Mouse (Mus musculus) bone marrow, adult 2 months (tissue): Measurements from ENCODE around the gene Clcn2. TPM values are rescaled to one million over a fixed set of nuclear protein-coding genes. Genes with fewer than 3 reads are reported as not detected.

Experiments used
- H3K27ac ChIP-seq: fragments of 200-500 bp; 2 replicates; pipeline ENCODE4 v1.5.1; 2012; ENCODE audit warnings: low read depth, mild to moderate bottlenecking, control low read depth, inconsistent platforms, low read length; ENCODE audit not compliant: control insufficient read depth, poor library complexity, insufficient read depth
- H3K4me1 ChIP-seq: fragments of 200-500 bp; 2 replicates; pipeline ENCODE4 v1.6.1; 2011; ENCODE audit warnings: low read length; ENCODE audit not compliant: control insufficient read depth, insufficient read depth
- H3K4me3 ChIP-seq: fragments of 200-500 bp; replicated peaks from 2 replicates; pipeline ENCODE3; 2011; ENCODE audit warnings: mild to moderate bottlenecking, low read depth, low read length, control low read depth; ENCODE audit not compliant: control insufficient read depth
- CTCF ChIP-seq: fragments of 200-500 bp; IDR thresholded peaks from 2 replicates; pipeline ENCODE4 v1.5.1; 2011; ENCODE audit warnings: low read length, control low read depth; ENCODE audit not compliant: control insufficient read depth, insufficient read depth
- POLR2A ChIP-seq: fragments of 200-500 bp; IDR thresholded peaks from 2 replicates; pipeline ENCODE4 v1.6.1; 2011; ENCODE audit warnings: low read depth, mild to moderate bottlenecking, control low read depth, low read length, borderline replicate concordance; ENCODE audit not compliant: control insufficient read depth
- WGBS: fragments of 180-500 bp; shearing (Covaris S2); methylation state at CpG from one replicate; pipeline ENCODE4 v1.1.7; 2018; 5-methylcytosine and 5-hydroxymethylcytosine counted together
- polyA plus RNA-seq: library from polyadenylated mRNA; stranded (reverse); fragments of >200 nt; gene quantifications from 2 replicates; pipeline ENCODE4 v1.2.4, GENCODE M21; 2011; ENCODE audit warnings: low replicate concordance; ENCODE audit not compliant: missing spikeins, insufficient read depth, insufficient read length

Clcn2 gene
- polyA plus RNA-seq, 1 experiment = 23.1 TPM

DNA sequence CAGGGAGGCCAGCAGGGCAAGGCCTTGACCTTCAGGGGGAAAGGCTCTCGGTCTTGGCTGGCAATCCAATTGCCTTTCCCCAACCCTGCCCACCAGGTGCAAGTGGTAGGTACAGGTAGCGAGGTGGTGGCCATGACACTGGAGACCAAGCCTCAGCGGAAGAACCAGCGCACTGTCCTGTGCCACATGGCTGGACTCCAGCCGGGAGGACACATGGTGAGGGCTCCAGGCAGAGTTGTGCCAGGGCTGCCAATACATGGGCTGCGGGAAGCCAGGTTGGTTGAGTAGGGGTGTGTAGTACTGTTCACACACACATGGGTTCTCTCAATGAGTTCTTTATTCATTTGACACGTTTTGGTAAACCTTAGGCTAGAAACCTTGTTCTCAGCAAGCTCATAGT, 18.6 kb upstream of the Clcn2 start:
- Histone ChIP-seq H3K27ac (no peak overlapping the region), H3K4me3 (no peak overlapping the region), H3K4me1 (peaks cover 2% of the 10 kb centered on the region; the same call in 1 of the 2 replicates)
- no peak for TF ChIP-seq CTCF
- no peak for TF ChIP-seq POLR2A
- WGBS = 78% methylated on average over 7 of the region's 7 CpGs

DNA sequence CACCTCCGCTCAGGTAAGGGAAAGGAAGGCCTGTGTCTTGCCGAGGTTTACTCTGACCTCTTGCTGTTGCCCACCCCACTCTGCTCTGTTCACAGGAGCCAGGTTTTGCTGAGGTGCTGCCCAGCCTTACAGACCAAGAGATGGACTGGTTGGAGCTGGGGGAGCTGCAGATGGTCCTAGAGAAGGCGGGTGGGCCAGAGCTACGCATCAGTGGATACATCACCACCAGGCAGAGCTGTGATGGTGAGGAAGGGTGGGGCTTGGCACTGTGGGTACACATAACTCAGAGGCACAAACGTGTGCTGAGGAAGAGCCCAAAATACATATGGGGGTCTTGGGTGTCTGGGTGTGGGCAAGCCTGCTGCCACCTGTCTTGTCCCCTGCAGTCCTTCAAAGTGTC, 18.1 kb upstream of the Clcn2 start:
- TF ChIP-seq POLR2A (no peak), CTCF (no peak)
- peaks cover 2% of the 10 kb centered on the region; the same call in 1 of the 2 replicates for H3K4me1 ChIP-seq
- 60% methylated on average over 5 of the region's 5 CpGs for WGBS

DNA sequence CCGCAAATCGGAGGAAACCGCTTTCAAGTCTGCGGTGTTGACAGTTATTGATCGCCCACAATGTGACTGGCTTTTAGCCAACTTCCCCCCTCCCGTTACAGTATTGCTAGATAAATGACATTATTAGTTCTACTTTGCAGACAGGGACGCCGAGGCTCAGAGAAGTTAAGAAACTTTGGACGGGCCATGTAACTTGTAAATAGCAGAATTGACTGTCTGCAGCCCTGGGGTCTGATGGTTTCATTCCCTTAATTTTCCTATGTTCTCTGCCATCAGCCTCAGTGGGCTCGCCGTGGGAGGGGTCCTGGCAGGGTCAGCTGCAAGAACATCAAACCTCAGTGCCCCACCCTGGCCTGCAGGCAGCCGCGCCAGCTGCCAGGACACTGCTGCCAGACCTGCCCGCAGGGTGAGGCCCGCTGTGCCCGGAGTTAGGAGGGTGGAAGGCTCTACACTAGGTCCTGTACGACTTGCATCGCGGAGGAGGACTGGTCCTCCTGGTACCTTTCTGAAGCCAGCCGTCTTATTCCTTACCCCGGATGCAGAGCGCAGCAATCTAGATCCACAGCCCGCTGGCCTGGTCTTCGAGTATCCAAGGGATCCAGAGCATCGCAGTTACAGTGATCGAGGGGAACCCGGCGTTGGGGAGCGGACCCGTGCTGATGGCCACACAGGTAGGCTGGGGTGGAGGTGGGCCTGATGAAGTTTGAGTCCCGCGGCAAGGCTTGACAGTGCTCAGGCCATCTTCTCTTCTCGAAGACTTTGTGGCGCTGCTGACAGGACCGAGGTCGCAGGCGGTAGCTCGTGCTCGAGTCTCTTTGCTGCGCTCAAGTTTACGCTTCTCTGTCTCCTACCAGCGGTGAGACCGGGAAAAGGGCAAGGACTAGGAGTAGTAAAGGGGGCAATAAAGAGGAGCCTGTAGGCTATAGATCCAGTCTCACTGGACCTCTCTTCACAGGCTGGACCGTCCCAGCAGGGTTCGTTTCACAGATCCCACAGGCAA, 16.5 kb upstream of the Clcn2 start, which contains the start of gene Thpo:
Gene Thpo (minus strand): TSS at position 781 of the 1,000 bp plus-strand sequence.
- WGBS = 3% methylated on average over 45 of the region's 45 CpGs
- Histone ChIP-seq H3K4me1 (peaks cover 2% of the 10 kb centered on the region; the same call in 1 of the 2 replicates), H3K27ac (no peak within 1 kb of the TSS), H3K4me3 (no peak within 1 kb of the TSS)
- TF ChIP-seq CTCF = no peak
- TF ChIP-seq POLR2A = no peak

More for the DNA sequence above, 18.1 kb upstream of the Clcn2 start:
- Histone ChIP-seq H3K27ac (no peak overlapping the region), H3K4me3 (no peak overlapping the region)

DNA sequence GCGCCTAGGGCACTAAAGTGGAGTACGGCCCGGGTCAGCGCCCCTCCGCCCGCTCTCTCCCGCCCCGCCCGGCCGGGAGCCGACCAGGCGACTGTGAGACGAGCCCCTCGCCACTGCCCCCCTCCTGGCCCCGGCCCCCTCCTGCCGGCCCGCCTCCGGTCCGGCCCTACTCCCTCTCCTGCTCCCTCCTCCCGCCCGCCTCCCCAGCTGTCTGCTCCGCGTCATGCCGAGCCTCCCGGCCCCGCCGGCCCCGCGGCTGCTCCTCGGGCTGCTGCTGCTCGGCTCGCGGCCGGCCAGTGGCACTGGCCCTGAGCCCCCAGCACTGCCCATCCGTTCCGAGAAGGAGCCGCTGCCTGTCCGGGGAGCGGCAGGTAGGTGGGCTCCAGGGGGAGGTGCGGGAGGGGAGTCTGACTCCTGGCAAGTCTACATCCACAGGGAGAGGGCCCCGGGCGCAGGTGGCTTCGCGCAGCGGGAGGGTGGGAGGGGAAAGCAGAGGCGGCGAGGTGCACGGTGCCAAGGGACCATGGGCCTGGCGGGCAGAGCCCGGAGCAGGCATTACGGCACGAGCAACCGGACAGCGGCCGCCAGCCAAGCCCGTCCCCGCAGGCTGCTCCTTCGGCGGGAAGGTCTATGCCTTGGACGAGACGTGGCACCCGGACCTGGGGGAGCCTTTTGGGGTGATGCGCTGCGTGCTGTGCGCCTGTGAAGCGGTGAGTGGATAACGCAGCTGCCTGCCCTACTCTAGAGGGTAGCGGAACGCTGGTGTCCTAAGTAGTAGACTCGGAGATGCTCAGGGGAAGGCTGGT, 15.6 kb upstream of the Clcn2 start, which contains the start of gene Chrd:
Gene Chrd (plus strand): TSS at position 203 of the 806 bp plus-strand sequence.
- H3K27ac ChIP-seq = no peak within 1 kb of the TSS
- WGBS = 1% methylated on average over 68 of the region's 70 CpGs
- H3K4me1 ChIP-seq = peaks cover 2% of the 10 kb centered on the region; the same call in 1 of the 2 replicates
- TF ChIP-seq CTCF = no peak
- no peak for TF ChIP-seq POLR2A
- no peak within 1 kb of the TSS for H3K4me3 ChIP-seq

DNA sequence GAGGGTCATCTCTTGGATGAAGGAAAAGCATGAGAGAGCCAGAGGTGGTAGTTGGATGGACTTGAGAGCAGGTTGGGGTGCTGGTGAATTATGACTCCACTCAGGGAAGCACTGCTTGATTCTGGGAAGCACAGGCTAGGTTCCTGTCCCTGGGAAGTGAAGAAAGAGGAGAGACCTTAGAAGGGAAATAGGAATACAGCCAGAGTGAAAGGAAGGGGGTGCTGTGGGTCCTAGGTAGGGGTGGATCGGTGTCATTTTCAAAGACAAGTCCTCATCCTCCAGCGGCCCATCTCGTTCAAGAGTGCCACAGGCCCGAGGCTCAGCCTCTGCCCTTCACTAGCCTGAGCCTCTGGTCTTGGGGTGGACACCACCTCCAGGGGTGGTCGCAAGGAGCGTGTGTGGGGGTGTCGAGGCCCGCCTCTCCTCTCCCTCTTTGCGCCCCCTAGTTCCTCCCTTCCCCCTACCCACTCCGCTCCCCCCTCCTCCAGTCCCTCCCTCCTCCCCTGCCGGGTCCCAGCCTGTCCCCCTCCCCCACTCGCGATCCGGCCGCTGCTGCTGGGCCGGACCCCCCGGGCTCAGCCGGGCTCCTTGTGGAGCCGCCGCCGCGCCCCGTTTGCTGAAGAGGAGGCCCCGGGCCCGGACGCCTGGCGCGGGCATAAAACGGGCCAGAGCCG, 14.8 kb upstream of the Clcn2 start:
- Histone ChIP-seq H3K4me1 (peaks cover 2% of the 10 kb centered on the region; the same call in 1 of the 2 replicates), H3K4me3 (no peak overlapping the region), H3K27ac (no peak overlapping the region)
- TF ChIP-seq POLR2A (no peak), CTCF (no peak)
- 8% methylated on average over 28 of the region's 30 CpGs for WGBS

DNA sequence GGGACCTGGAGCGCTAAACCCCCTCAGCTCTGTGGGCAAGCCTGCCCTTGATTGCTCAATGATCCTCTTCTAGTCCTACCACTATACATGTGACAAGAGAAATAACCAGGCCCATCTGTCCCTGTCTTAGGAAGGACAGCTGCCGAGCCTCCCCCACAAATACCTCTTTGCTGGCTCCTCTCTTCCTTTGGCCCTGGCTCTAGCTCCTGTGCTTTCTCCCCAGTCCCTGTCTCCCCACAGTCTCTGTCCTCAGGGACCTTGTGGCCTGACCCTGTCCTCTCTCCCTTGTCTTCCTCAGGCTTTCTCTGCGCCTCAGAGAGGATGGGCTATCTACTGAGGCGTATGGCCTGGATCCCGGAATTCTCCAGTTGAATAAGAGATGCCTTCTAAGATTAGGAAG, 14.1 kb upstream of the Clcn2 start:
- TF ChIP-seq POLR2A = no peak
- TF ChIP-seq CTCF = no peak
- 56% methylated on average over 5 of the region's 5 CpGs for WGBS
- Histone ChIP-seq H3K4me3 (no peak overlapping the region), H3K27ac (no peak overlapping the region), H3K4me1 (peaks cover 2% of the 10 kb centered on the region; the same call in 1 of the 2 replicates)

DNA sequence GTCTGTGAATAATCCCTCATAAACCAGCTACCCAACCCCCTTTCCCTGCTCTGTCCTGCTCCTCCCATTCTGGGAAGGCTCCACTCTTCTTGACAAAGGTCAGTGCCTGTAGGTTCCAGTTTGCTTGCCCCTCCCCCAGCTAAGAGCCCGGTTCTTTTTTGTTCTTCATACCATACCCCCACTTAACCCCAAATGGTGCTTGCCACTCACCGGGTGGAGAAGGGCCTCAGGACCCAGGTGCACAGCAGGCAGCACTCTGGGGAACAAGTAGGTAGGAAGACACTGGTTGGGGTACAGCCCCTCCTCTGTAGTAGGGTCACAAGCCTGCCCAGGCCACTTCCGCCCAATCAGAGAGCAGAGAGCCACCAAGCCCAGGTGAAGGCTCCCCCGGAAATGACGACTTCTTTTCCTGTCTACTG, 12.8 kb upstream of the Clcn2 start:
- TF ChIP-seq POLR2A (no peak), CTCF (no peak)
- no peak overlapping the region for H3K27ac ChIP-seq
- H3K4me3 ChIP-seq = no peak overlapping the region
- H3K4me1 ChIP-seq = peaks cover 2% of the 10 kb centered on the region; the same call in 1 of the 2 replicates
- WGBS = 44% methylated on average over 5 of the region's 5 CpGs

DNA sequence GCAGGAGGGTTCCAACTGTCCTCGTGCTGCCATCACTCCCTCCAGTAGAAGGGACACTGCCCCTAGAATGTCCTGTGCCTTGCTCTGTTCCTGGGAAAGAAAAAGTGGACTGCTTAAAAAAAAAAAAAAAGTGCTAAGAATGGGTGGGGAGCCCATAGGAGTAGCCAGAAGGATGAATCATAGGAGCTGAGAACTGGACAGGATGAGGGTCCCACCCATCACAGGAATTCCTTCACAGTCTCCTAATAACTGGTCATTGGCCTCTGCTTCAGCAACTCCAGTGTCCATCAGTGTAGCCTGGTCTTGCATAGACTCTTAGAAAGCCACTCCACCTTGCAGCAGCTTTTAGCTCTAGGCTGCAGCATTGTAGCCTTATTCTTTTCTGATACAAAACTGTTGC, 8.8 kb upstream of the Clcn2 start:
- TF ChIP-seq CTCF = no peak
- no peak for TF ChIP-seq POLR2A
- no peak overlapping the region for H3K27ac ChIP-seq
- 61% methylated on average over 1 of the region's 1 CpGs for whole genome bisulfite sequencing
- H3K4me1 ChIP-seq = no peaks in the 10 kb centered on the region
- no peak overlapping the region for H3K4me3 ChIP-seq
